Mouse (Mus musculus): Measurements from ENCODE around the gene Msh5. TPM values are rescaled to one million over a fixed set of nuclear protein-coding genes. Genes with fewer than 3 reads are reported as not detected.

Msh5 gene
- total and polyA plus RNA-seq, 3 experiments: 26.3 to 29.0 TPM; not detected in 1

- Histone ChIP-seq H3K4me3 (ENCODE audit: control insufficient read depth in 1 of 2, insufficient read depth in 1 of 2, low read depth in 2 of 2, low read length in 2 of 2) (peak within 1 kb of the TSS; percentile 69 to 94), H3K36me3 (ENCODE audit: control insufficient read depth in 1 of 2, insufficient read depth in 2 of 2, low read length in 2 of 2) (peaks cover 0 to 14% of the 10 kb centered on the region in 2 experiments; a peak in 2 of 4 replicates), H3K27me3 (ENCODE audit: control insufficient read depth in 1 of 2, insufficient read depth in 2 of 2, low read length in 2 of 2) (no peaks in the 10 kb centered on the region), H3K79me2 (ENCODE audit: control insufficient read depth, insufficient read depth, low read length, poor library complexity) (peaks cover 18% of the 10 kb centered on the region), H3K27ac (ENCODE audit: control insufficient read depth, low read depth, low read length) (peak within 1 kb of the TSS; percentile 81), H3K4me1 (ENCODE audit: control insufficient read depth in 1 of 2, insufficient read depth in 2 of 2, low read length in 2 of 2) (peaks cover 5 to 32% of the 10 kb centered on the region in 2 experiments), H3K9me3 (replicated peaks; ENCODE audit: insufficient read depth, low read length) (no peaks in the 10 kb centered on the region), H3K9ac (ENCODE audit: control insufficient read depth, low read depth, low read length, poor library complexity, severe bottlenecking) (peak within 1 kb of the TSS; percentile 87)
- TF ChIP-seq UBTF (IDR thresholded peaks at IDR 0.05; ENCODE audit: borderline replicate concordance, insufficient read depth, low read depth, low read length): 0 out of 2 replicates have a peak, but pooled peaks have one; percentile 46
- peak; percentile 48 for TF ChIP-seq TCF12 (IDR thresholded peaks at IDR 0.05; ENCODE audit: low read depth, low read length)
- TF ChIP-seq ELF1 (IDR thresholded peaks at IDR 0.05; ENCODE audit: low read depth, low read length): no peak
- peak; percentile 88; the same call in 1 of the 2 replicates for TF ChIP-seq POLR2AphosphoS2 (IDR thresholded peaks at IDR 0.05; ENCODE audit: low read length)
- peak; percentile 70 for TF ChIP-seq MAX (IDR thresholded peaks at IDR 0.05; ENCODE audit: low read length)
- no peak for TF ChIP-seq ZNF384 (IDR thresholded peaks at IDR 0.05; ENCODE audit: low read depth, low read length)
- peak; percentile 73 to 84 for TF ChIP-seq POLR2A (IDR thresholded peaks at IDR 0.05; ENCODE audit: control insufficient read depth in 1 of 2, insufficient read depth in 1 of 2, low read depth in 1 of 2, low read length in 2 of 2, poor library complexity in 1 of 2)
- peak; percentile 51 for TF ChIP-seq ETS1 (IDR thresholded peaks at IDR 0.05; ENCODE audit: low read depth, low read length)
- peak; percentile 90 for TF ChIP-seq NELFE (IDR thresholded peaks at IDR 0.05; ENCODE audit: low read depth, low read length)
- TF ChIP-seq MXI1 (IDR thresholded peaks at IDR 0.05; ENCODE audit: low read depth, low read length): peak; percentile 78
- peak in 1 of 2 experiments; percentile 15; a peak in 1 of 4 replicates for TF ChIP-seq EP300 (IDR thresholded peaks at IDR 0.05; ENCODE audit: low read depth in 1 of 2, low read length in 2 of 2)
- TF ChIP-seq ZMIZ1 (IDR thresholded peaks at IDR 0.05; ENCODE audit: low read depth, low read length): peak; percentile 89
- peak in 1 of 3 experiments; percentile 3; a peak in 1 of 6 replicates for TF ChIP-seq CTCF (IDR thresholded peaks at IDR 0.05 in 2 of 3, conservative IDR thresholded peaks at IDR 0.05 in 1 of 3; ENCODE audit: control insufficient read depth in 1 of 3, insufficient read depth in 1 of 3, low read depth in 2 of 3, low read length in 3 of 3, poor library complexity in 1 of 3, severe bottlenecking in 1 of 3)
- peak; percentile 80; the same call in 1 of the 2 replicates for TF ChIP-seq MYC (IDR thresholded peaks at IDR 0.05; ENCODE audit: low read depth, low read length)
- TF ChIP-seq MAFK (IDR thresholded peaks at IDR 0.05; ENCODE audit: borderline replicate concordance, low read depth, low read length): no peak
- 0 out of 2 replicates have a peak, but pooled peaks have one; percentile 15 for TF ChIP-seq RCOR1 (IDR thresholded peaks at IDR 0.05; ENCODE audit: low read depth, low read length)
- TF ChIP-seq NRF1 (IDR thresholded peaks at IDR 0.05; ENCODE audit: insufficient read depth, low read depth, low read length, poor library complexity, severe bottlenecking): peak; percentile 42; the same call in 1 of the 2 replicates
- TF ChIP-seq USF1 (IDR thresholded peaks at IDR 0.05; ENCODE audit: low read depth, low read length): 0 out of 2 replicates have a peak, but pooled peaks have one; percentile 47
- no peak for TF ChIP-seq ZC3H11A (IDR thresholded peaks at IDR 0.05; ENCODE audit: low read depth, low read length)
- TF ChIP-seq POLR2AphosphoS5 (IDR thresholded peaks at IDR 0.05; ENCODE audit: borderline replicate concordance, low read depth, low read length): no peak
- peak; percentile 87; the same call in 1 of the 2 replicates for TF ChIP-seq MAZ (IDR thresholded peaks at IDR 0.05; ENCODE audit: low read depth, low read length)
- TF ChIP-seq MEF2A (IDR thresholded peaks at IDR 0.05; ENCODE audit: extremely low read depth, insufficient replicate concordance, low read depth, low read length, poor library complexity, severe bottlenecking): no peak
- no peak for TF ChIP-seq TAL1 (IDR thresholded peaks at IDR 0.05; ENCODE audit: low read length)
- TF ChIP-seq SIN3A (IDR thresholded peaks at IDR 0.05; ENCODE audit: low read length): peak; percentile 42
- TF ChIP-seq GATA1 (IDR thresholded peaks at IDR 0.05; ENCODE audit: low read depth, low read length): no peak
- TF ChIP-seq E2F4 (IDR thresholded peaks at IDR 0.05; ENCODE audit: borderline replicate concordance, low read depth, low read length): no peak
- peak; percentile 8; the same call in 1 of the 2 replicates for TF ChIP-seq BHLHE40 (IDR thresholded peaks at IDR 0.05; ENCODE audit: borderline replicate concordance, low read depth, low read length)
- peak; percentile 66; the same call in 1 of the 2 replicates for TF ChIP-seq TBP (IDR thresholded peaks at IDR 0.05; ENCODE audit: low read depth, low read length)
- TF ChIP-seq HCFC1 (IDR thresholded peaks at IDR 0.05; ENCODE audit: low read depth, low read length): peak; percentile 72
- peak; percentile 99 for TF ChIP-seq CHD1 (IDR thresholded peaks at IDR 0.05; ENCODE audit: low read depth, low read length)
- peak; percentile 96 for DNase-seq (ENCODE audit: low read depth, low spot score)
These were observed 42.5 kb upstream of the Msh5 start, which contains the start of gene Abhd16a for GRCm38 (mm10) chr17:35088825-35089644. Gene Abhd16a (plus strand): TSS chr17:35089263.

All from MEL (cell line).